Mouse (Mus musculus): ENCODE measurements around the gene Lipe.
"Not testable (repeated sequence)": the region's sequence is repeated elsewhere in the genome, so short reads cannot be mapped to it uniquely, and the experiment has no call there.

- not testable (repeated sequence) for TF ChIP-seq CTCF (conservative IDR thresholded peaks at IDR 0.05; ENCODE audit: low read length); NANOG (IDR thresholded peaks at IDR 0.05; ENCODE audit: borderline replicate concordance, low read length); POU5F1 (IDR thresholded peaks at IDR 0.05; ENCODE audit: borderline replicate concordance, low read length)
Measured at GRCm38 (mm10) chr7:25399028-25399427, 518 bp upstream of the Lipe start.

All from E14TG2a.4 (cell line).